Comparison of ENCODE assay signal across 8 mouse cellular contexts in the genomic region with DNA sequence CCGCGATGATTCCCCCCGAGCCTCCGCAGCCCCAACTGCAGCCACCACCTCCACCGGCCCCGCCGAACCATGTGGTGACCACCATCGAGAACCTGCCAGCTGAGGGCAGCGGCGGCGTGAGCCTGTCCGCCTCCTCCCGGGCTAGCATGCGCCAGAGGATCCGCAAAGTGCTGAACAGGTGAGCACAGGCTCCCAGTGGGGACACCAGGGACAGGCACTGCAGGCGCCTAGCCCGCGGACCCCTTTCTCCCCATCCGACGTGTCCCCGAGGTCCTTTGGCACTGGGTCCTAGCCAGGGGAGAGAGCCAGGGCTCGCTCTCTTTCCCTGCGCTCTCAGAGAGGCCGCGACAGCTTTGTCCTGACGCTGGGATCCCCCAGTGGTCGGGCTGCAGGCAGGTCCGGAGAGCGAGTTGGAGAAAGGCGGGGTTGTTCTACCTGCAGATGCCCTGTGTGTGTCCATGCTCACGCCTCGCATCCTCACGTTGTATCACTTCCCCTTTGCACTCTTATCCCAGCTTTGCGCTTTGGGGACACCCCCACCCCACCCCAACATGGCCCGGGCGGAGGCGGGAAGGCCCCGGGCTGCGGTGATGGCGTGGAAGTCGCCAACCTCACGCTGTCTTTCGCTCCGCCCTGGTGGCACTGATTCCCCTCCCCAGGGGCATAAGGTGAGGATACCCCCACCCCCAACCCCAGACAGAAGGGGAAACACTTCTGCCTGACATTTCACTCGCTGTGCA. TPM values are rescaled to one million over a fixed set of nuclear protein-coding genes. Genes with fewer than 3 reads are reported as not detected.
A peak's percentile ranks its signal among the peaks of the same experiment; 100 is the strongest.
DNase-seq lines count a peak whose midpoint lies in the region; ATAC-seq and TF ChIP-seq lines count a peak whose summit lies in the region.

No protein-coding gene starts in this region.

- ATAC-seq in lung, embryonic 14.5 days (ENCODE audit: insufficient read depth), result peak; percentile 79
- peak; percentile 50 for ATAC-seq in heart, embryonic 16.5 days (replicated peaks; ENCODE audit: extremely low read depth, insufficient read depth, low FRiP score)
- peak; percentile 60; the same call in 1 of the 2 replicates for ATAC-seq in stomach, postnatal 0 days (ENCODE audit: low FRiP score, low TSS enrichment)

- no peak for TF ChIP-seq EP300 in stomach, postnatal 0 days (optimal IDR thresholded peaks at IDR 0.05)

- DNase-seq in lung, embryonic 14.5 days, result peak; percentile 60
- no peak for DNase-seq in lung, postnatal 25 days (ENCODE audit: low spot score)
- DNase-seq in embryo, embryonic 11 days, result peak; percentile 72
- peak; percentile 7 to 27 for DNase-seq in layer of hippocampus, adult 2 months (ENCODE audit: low spot score in 2 of 2)
- peak; percentile 78 for DNase-seq in midbrain, embryonic 10.5 days (ENCODE audit: low spot score)
- DNase-seq in stomach, postnatal 0 days (ENCODE audit: low spot score), result peak; percentile 35
- no peak for DNase-seq in urinary bladder, postnatal 25 days (ENCODE audit: low spot score)

- no peaks in the 10 kb centered on the region for H3K4me1 ChIP-seq in lung, embryonic 14.5 days (ENCODE audit: insufficient read depth)
- peaks cover 8% of the 10 kb centered on the region for H3K4me1 ChIP-seq in heart, embryonic 16.5 days (ENCODE audit: control insufficient read depth, insufficient read depth, low read length)
- peaks cover 15% of the 10 kb centered on the region for H3K4me1 ChIP-seq in midbrain, embryonic 10.5 days
- H3K4me1 ChIP-seq in stomach, postnatal 0 days (replicated peaks; ENCODE audit: control insufficient read depth, insufficient read depth), result peaks cover 5% of the 10 kb centered on the region; the same call in 1 of the 2 replicates

- H3K36me3 ChIP-seq in lung, embryonic 14.5 days (ENCODE audit: insufficient read depth), result no peaks in the 10 kb centered on the region
- H3K36me3 ChIP-seq in heart, embryonic 16.5 days (ENCODE audit: control insufficient read depth, insufficient read depth), result no peaks in the 10 kb centered on the region
- peaks cover 3% of the 10 kb centered on the region for H3K36me3 ChIP-seq in midbrain, embryonic 10.5 days
- H3K36me3 ChIP-seq in stomach, postnatal 0 days (ENCODE audit: control insufficient read depth, insufficient read depth, low read length), result no peaks in the 10 kb centered on the region

- TF ChIP-seq CTCF in lung, embryonic 14.5 days (IDR thresholded peaks at IDR 0.05; ENCODE audit: low read depth), result 0 out of 2 replicates have a peak, but pooled peaks have one; percentile 3
- no peak for TF ChIP-seq CTCF in layer of hippocampus, adult 2 months (conservative IDR thresholded peaks at IDR 0.05)
- TF ChIP-seq CTCF in stomach, postnatal 0 days (IDR thresholded peaks at IDR 0.05; ENCODE audit: low read depth), result no peak

- H3K4me3 ChIP-seq in lung, embryonic 14.5 days (ENCODE audit: low read depth, low read length), result peak overlapping the region; percentile 59
- peak overlapping the region; percentile 71 for H3K4me3 ChIP-seq in heart, embryonic 16.5 days (ENCODE audit: low read length)
- peak overlapping the region; percentile 88 for H3K4me3 ChIP-seq in layer of hippocampus, adult 2 months
- H3K4me3 ChIP-seq in midbrain, embryonic 10.5 days, result peak overlapping the region; percentile 85
- peak overlapping the region; percentile 65 for H3K4me3 ChIP-seq in stomach, postnatal 0 days (ENCODE audit: low read depth, low read length)

- H3K27ac ChIP-seq in lung, embryonic 14.5 days (ENCODE audit: low read depth), result no peak overlapping the region
- no peak overlapping the region for H3K27ac ChIP-seq in heart, embryonic 16.5 days (ENCODE audit: low read length)
- peak overlapping the region; percentile 90 for H3K27ac ChIP-seq in layer of hippocampus, adult 2 months
- peak overlapping the region; percentile 91 for H3K27ac ChIP-seq in midbrain, embryonic 10.5 days (replicated peaks)
- H3K27ac ChIP-seq in stomach, postnatal 0 days (replicated peaks), result no peak overlapping the region

- no peaks in the 10 kb centered on the region for H3K9me3 ChIP-seq in lung, embryonic 14.5 days (ENCODE audit: low read depth, low read length)
- H3K9me3 ChIP-seq in heart, embryonic 16.5 days (replicated peaks; ENCODE audit: control insufficient read depth, low read length), result peaks cover 2% of the 10 kb centered on the region; the same call in 1 of the 2 replicates
- H3K9me3 ChIP-seq in midbrain, embryonic 10.5 days (replicated peaks), result no peaks in the 10 kb centered on the region
- H3K9me3 ChIP-seq in stomach, postnatal 0 days (ENCODE audit: control insufficient read depth, low read length), result no peaks in the 10 kb centered on the region

- peaks cover 14% of the 10 kb centered on the region; the same call in 1 of the 2 replicates for H3K27me3 ChIP-seq in lung, embryonic 14.5 days (ENCODE audit: insufficient read depth, low read length)
- peaks cover 6% of the 10 kb centered on the region; the same call in 1 of the 2 replicates for H3K27me3 ChIP-seq in heart, embryonic 16.5 days (ENCODE audit: control insufficient read depth, insufficient read depth, low read length)
- H3K27me3 ChIP-seq in midbrain, embryonic 10.5 days (ENCODE audit: low read depth, poor library complexity, severe bottlenecking), result peaks cover 14% of the 10 kb centered on the region; the same call in 1 of the 2 replicates
- H3K27me3 ChIP-seq in stomach, postnatal 0 days (ENCODE audit: control insufficient read depth, insufficient read depth, low read length), result no peaks in the 10 kb centered on the region; the same call in 1 of the 2 replicates

- WGBS in lung, embryonic 14.5 days, result under 1% methylated on average over 45 of the region's 45 CpGs
- under 1% methylated on average over 41 of the region's 45 CpGs for WGBS in heart, embryonic 16.5 days
- under 1% methylated on average over 45 of the region's 45 CpGs for WGBS in midbrain, embryonic 10.5 days
- 4% methylated on average over 35 of the region's 45 CpGs for WGBS in stomach, postnatal 0 days

- peak overlapping the region; percentile 66 for H3K9ac ChIP-seq in lung, embryonic 14.5 days
- peak overlapping the region; percentile 72 for H3K9ac ChIP-seq in heart, embryonic 16.5 days (ENCODE audit: low read length)
- peak overlapping the region; percentile 58 for H3K9ac ChIP-seq in stomach, postnatal 0 days (ENCODE audit: low read length)

- H3K4me2 ChIP-seq in lung, embryonic 14.5 days, result peak overlapping the region; percentile 90
- H3K4me2 ChIP-seq in heart, embryonic 16.5 days (ENCODE audit: low read depth, low read length), result peak overlapping the region; percentile 98
- H3K4me2 ChIP-seq in stomach, postnatal 0 days (replicated peaks; ENCODE audit: low read depth), result peak overlapping the region; percentile 97

RNA-seq across cellular contexts. Expression of gene Slc35f1, which starts 0.8 kb away (rescaled TPM):
- 1.6 TPM in 2 replicates for polyA plus RNA-seq in lung, embryonic 14.5 days (2014; fragmentation: Nextera tagmentation; extraction: Ambion mirVana)
- polyA plus RNA-seq in heart, embryonic 16.5 days (2015; fragmentation: Nextera tagmentation; extraction: Ambion mirVana), result 0.99 and 1.2 TPM in 2 replicates
- total RNA-seq in layer of hippocampus, adult 2 months (2021), result 10 to 100 TPM; 33.7 to 34.0 TPM
- polyA plus RNA-seq in midbrain, embryonic 10.5 days (2016; fragmentation: Nextera tagmentation; extraction: Ambion mirVana), result 7.2 and 9.3 TPM in 2 replicates
- 0.99 and 1.0 TPM in 2 replicates for polyA plus RNA-seq in stomach, postnatal 0 days (2015; fragmentation: Nextera tagmentation; extraction: Ambion mirVana)

Comparison
In these comparisons a context has a peak if more than half of its experiments do, and no peak if none do; other contexts are left out.
1. DNase-seq: peak in lung, embryonic 14.5 days (single experiment), embryo, embryonic 11 days (single experiment), layer of hippocampus, adult 2 months (2 of 2), midbrain, embryonic 10.5 days (single experiment) and stomach, postnatal 0 days (single experiment); none in lung, postnatal 25 days (single experiment) and urinary bladder, postnatal 25 days (single experiment).
2. H3K27ac ChIP-seq: peak in layer of hippocampus, adult 2 months (single experiment) and midbrain, embryonic 10.5 days (single experiment); none in lung, embryonic 14.5 days (single experiment), heart, embryonic 16.5 days (single experiment) and stomach, postnatal 0 days (single experiment).
3. Peak in every context shown above with its lines, with median percentiles within 50 percentile points of each other: ATAC-seq, H3K4me2 ChIP-seq, H3K4me3 ChIP-seq and H3K9ac ChIP-seq.